Mouse (Mus musculus): Measurements from ENCODE around the gene Bco2. TPM values are rescaled to one million over a fixed set of nuclear protein-coding genes. Genes with fewer than 3 reads are reported as not detected.

Gene Bco2
- polyA plus RNA-seq, 1 experiment: 0.38 TPM

DNA sequence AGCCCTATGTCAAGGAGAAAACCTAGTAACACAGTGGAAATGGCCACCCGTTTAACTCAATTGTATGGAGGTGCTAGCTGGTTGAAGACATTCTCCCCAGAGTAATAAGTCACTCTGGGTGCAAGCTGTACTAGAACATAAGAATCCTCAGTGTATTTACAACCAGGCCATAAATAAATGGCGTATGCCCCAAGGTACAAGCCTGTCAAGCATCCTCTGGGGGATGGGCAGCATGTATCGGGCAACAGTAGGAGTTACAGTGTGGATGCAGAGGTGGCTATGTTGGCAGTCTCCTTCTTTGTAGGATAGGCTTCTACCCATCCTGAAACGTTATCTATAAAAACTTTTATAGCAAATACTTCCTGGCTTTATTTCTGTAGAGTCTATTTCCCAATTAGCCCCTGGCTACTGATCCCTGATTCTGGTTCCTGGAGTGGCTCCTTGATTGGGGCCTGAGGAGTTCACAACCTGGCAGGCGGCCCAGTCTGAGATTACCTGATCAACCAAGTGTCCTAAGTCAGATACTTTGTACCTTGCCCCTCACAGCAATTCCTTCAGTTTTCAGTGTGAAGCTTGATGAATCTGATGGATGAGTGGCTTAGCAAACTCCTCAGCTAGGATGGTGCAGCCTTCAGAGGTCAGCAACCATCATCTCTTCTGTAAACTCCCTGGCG lies 30.3 kb upstream of the Bco2 start:
- DNase-seq: no peak
- TF ChIP-seq POLR2A (IDR thresholded peaks at IDR 0.05; ENCODE audit: control insufficient read depth, extremely low read depth, insufficient read depth, low read length, poor library complexity): no peak
- TF ChIP-seq CTCF (IDR thresholded peaks at IDR 0.05; ENCODE audit: borderline replicate concordance, control insufficient read depth, extremely low read depth, insufficient read depth, low read length, poor library complexity): no peak
- WGBS: 95% methylated on average over 6 of the region's 6 CpGs

DNA sequence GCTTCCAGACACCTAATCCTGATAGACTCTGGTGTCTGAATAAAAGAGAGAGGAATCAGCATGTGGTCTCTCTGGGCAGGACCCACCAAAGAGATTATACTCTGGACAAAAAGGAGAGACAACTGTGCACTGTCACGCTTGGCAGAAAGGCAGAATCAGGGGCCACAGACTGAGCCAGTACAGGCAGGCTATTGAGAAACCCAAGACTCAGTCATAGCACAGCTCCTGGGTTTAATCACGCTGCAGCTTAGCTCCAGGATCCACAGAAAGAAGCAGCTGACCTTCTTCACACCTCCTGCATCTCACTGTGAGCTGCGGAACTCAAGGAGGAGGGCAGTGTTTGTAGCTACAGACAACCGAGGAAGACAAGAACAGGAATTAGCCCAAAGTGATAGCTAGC lies 25.4 kb upstream of the Bco2 start:
- WGBS: 90% methylated on average over 4 of the region's 4 CpGs
- TF ChIP-seq CTCF (IDR thresholded peaks at IDR 0.05; ENCODE audit: borderline replicate concordance, control insufficient read depth, extremely low read depth, insufficient read depth, low read length, poor library complexity) (no peak), POLR2A (IDR thresholded peaks at IDR 0.05; ENCODE audit: control insufficient read depth, extremely low read depth, insufficient read depth, low read length, poor library complexity) (no peak)
- H3K36me3 ChIP-seq (ENCODE audit: control insufficient read depth, insufficient read depth, low read length): no peaks in the 10 kb centered on the region
- no peak overlapping the region for H3K4me3 ChIP-seq (ENCODE audit: control insufficient read depth, insufficient read depth, low read length)
- no peaks in the 10 kb centered on the region for H3K27me3 ChIP-seq (ENCODE audit: control insufficient read depth, insufficient read depth, low read length)
- H3K4me1 ChIP-seq (replicated peaks; ENCODE audit: control insufficient read depth, insufficient read depth, low read length): no peaks in the 10 kb centered on the region
- no peak overlapping the region for H3K27ac ChIP-seq (ENCODE audit: control insufficient read depth, insufficient read depth, low read length)
- no peak for DNase-seq

More for the DNA sequence above, 30.3 kb upstream of the Bco2 start:
- Histone ChIP-seq H3K27ac (ENCODE audit: control insufficient read depth, insufficient read depth, low read length) (no peak overlapping the region), H3K4me3 (ENCODE audit: control insufficient read depth, insufficient read depth, low read length) (no peak overlapping the region), H3K27me3 (ENCODE audit: control insufficient read depth, insufficient read depth, low read length) (no peaks in the 10 kb centered on the region), H3K36me3 (ENCODE audit: control insufficient read depth, insufficient read depth, low read length) (no peaks in the 10 kb centered on the region), H3K4me1 (replicated peaks; ENCODE audit: control insufficient read depth, insufficient read depth, low read length) (no peaks in the 10 kb centered on the region)

DNA sequence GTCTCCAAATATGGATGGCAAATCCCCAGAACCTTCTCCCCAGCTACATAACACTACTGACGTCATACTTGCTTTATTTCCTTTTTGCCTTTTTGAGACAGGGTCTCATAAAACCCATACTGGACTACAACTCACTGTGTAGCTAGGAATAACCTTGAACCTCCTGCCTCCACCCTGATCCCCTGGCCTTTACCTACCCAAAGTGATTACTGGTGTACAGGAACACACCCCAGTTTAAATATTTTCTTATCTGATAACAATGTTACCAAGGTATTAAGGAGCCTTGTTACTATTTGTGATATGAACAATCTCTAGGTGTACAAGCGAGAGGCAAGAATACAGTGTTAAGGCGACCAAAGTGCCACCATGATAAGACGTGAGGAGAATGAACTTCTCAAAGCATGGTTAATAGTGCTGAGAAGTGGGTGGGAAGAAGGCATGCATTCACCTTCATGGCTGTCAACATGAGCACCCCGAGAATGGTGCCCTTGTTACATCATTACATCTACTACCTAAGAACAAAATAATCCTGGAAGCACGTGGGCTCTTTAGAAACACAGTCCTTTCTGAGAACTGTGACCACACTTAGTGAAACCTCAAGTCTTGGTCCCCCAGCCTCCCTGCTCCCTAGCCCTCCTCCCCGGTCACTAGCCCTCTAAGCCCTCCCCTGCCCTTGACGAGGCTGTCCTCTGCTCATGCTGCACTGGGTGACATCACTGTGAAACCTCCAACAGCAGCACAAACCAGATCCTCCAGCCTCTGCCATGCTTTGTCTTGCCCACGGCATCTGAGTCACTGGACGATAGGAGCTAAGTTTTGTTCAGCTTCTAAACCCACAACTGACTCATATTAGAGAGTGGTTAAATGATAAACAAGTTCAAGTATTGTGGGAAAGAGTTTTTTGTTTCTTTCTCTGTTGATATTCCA lies 14.9 kb upstream of the Bco2 start:
- TF ChIP-seq CTCF (IDR thresholded peaks at IDR 0.05; ENCODE audit: borderline replicate concordance, control insufficient read depth, extremely low read depth, insufficient read depth, low read length, poor library complexity) (no peak), POLR2A (IDR thresholded peaks at IDR 0.05; ENCODE audit: control insufficient read depth, extremely low read depth, insufficient read depth, low read length, poor library complexity) (no peak)
- no peak overlapping the region for H3K27ac ChIP-seq (ENCODE audit: control insufficient read depth, insufficient read depth, low read length)
- H3K4me1 ChIP-seq (replicated peaks; ENCODE audit: control insufficient read depth, insufficient read depth, low read length): no peaks in the 10 kb centered on the region
- no peaks in the 10 kb centered on the region for H3K36me3 ChIP-seq (ENCODE audit: control insufficient read depth, insufficient read depth, low read length)
- DNase-seq: no peak
- 88% methylated on average over 10 of the region's 10 CpGs for WGBS
- H3K27me3 ChIP-seq (ENCODE audit: control insufficient read depth, insufficient read depth, low read length): no peaks in the 10 kb centered on the region
- H3K4me3 ChIP-seq (ENCODE audit: control insufficient read depth, insufficient read depth, low read length): no peak overlapping the region

DNA sequence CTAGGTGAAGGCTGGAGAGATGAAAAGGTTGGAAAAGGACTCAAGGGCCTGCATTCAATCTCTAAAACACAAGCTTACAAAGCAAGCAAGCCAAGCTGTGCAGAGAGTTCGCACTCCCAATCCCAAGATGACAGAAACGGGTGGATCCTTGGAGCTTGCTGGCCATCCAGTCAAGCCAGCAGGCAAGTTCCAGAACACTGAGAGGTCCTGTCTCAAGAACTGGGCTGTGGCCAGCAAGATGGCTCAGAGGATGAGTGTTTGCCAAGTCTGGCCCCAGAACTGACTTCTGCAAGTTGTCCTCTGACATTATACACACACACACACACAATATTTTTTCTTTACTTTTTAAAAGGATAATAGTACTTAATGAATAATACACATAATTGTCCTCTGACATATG lies 12.9 kb upstream of the Bco2 start:
- WGBS: 90% methylated on average over 2 of the region's 2 CpGs
- no peak for DNase-seq
- Histone ChIP-seq H3K27ac (ENCODE audit: control insufficient read depth, insufficient read depth, low read length) (no peak overlapping the region), H3K4me3 (ENCODE audit: control insufficient read depth, insufficient read depth, low read length) (no peak overlapping the region), H3K36me3 (ENCODE audit: control insufficient read depth, insufficient read depth, low read length) (no peaks in the 10 kb centered on the region), H3K27me3 (ENCODE audit: control insufficient read depth, insufficient read depth, low read length) (no peaks in the 10 kb centered on the region), H3K4me1 (replicated peaks; ENCODE audit: control insufficient read depth, insufficient read depth, low read length) (no peaks in the 10 kb centered on the region)
- TF ChIP-seq CTCF (IDR thresholded peaks at IDR 0.05; ENCODE audit: borderline replicate concordance, control insufficient read depth, extremely low read depth, insufficient read depth, low read length, poor library complexity) (no peak), POLR2A (IDR thresholded peaks at IDR 0.05; ENCODE audit: control insufficient read depth, extremely low read depth, insufficient read depth, low read length, poor library complexity) (no peak)

DNA sequence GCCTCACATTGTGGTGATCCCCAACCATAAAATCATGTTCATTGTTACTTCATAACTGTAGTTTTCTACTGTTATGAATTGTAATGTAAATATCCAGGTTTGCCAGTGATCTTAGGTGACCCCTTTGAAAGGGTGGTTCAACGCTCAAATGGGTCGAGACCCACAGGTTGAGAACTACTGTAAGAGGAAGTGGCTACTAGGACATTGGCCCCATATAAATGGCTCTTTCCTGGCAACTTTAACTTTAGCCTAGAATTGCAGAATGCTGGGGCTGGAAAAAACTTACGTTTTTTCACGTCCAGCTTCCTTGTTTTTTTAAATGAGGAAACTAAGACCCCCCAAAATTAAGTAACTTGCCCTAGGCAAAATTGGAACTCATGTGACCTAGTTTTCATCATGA lies 12.4 kb upstream of the Bco2 start:
- Histone ChIP-seq H3K4me1 (replicated peaks; ENCODE audit: control insufficient read depth, insufficient read depth, low read length) (no peaks in the 10 kb centered on the region), H3K36me3 (ENCODE audit: control insufficient read depth, insufficient read depth, low read length) (no peaks in the 10 kb centered on the region), H3K27ac (ENCODE audit: control insufficient read depth, insufficient read depth, low read length) (no peak overlapping the region), H3K4me3 (ENCODE audit: control insufficient read depth, insufficient read depth, low read length) (no peak overlapping the region), H3K27me3 (ENCODE audit: control insufficient read depth, insufficient read depth, low read length) (no peaks in the 10 kb centered on the region)
- WGBS: 89% methylated on average over 4 of the region's 4 CpGs
- TF ChIP-seq CTCF (IDR thresholded peaks at IDR 0.05; ENCODE audit: borderline replicate concordance, control insufficient read depth, extremely low read depth, insufficient read depth, low read length, poor library complexity): no peak
- no peak for TF ChIP-seq POLR2A (IDR thresholded peaks at IDR 0.05; ENCODE audit: control insufficient read depth, extremely low read depth, insufficient read depth, low read length, poor library complexity)
- no peak for DNase-seq

DNA sequence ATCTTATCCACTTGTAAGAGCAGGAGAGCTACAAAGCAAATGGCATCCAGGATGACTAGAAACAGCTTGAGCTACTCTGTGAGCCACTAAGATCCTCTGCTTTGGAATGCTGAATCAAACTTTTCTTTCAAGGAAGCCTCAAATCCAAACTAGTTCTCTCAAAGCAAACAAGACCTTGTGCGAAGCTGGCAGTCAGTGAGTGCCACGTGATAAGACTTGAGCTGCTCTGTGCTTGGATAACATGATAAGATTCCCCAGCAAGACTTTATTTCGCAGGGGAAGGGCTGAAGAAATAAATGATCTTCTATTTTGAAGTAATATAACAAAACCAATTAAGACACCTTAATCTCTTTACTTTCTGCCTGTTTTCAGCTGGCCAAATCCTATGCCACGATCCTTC lies 11.0 kb upstream of the Bco2 start:
- Histone ChIP-seq H3K4me1 (replicated peaks; ENCODE audit: control insufficient read depth, insufficient read depth, low read length) (no peaks in the 10 kb centered on the region), H3K27ac (ENCODE audit: control insufficient read depth, insufficient read depth, low read length) (no peak overlapping the region), H3K4me3 (ENCODE audit: control insufficient read depth, insufficient read depth, low read length) (no peak overlapping the region), H3K36me3 (ENCODE audit: control insufficient read depth, insufficient read depth, low read length) (no peaks in the 10 kb centered on the region), H3K27me3 (ENCODE audit: control insufficient read depth, insufficient read depth, low read length) (no peaks in the 10 kb centered on the region)
- no peak for DNase-seq
- no peak for TF ChIP-seq CTCF (IDR thresholded peaks at IDR 0.05; ENCODE audit: borderline replicate concordance, control insufficient read depth, extremely low read depth, insufficient read depth, low read length, poor library complexity)
- no peak for TF ChIP-seq POLR2A (IDR thresholded peaks at IDR 0.05; ENCODE audit: control insufficient read depth, extremely low read depth, insufficient read depth, low read length, poor library complexity)
- 93% methylated on average over 4 of the region's 4 CpGs for WGBS
